Mouse (Mus musculus) adrenal gland (tissue): ENCODE measurements around the gene Rcl1.

Experiments used
- intact Hi-C: fragments of 180-260 bp; cut with DNase I; formaldehyde crosslinking; loops from one replicate; pipeline ENCODE4 v1.15.1; 2025

The Rcl1 gene

DNA sequence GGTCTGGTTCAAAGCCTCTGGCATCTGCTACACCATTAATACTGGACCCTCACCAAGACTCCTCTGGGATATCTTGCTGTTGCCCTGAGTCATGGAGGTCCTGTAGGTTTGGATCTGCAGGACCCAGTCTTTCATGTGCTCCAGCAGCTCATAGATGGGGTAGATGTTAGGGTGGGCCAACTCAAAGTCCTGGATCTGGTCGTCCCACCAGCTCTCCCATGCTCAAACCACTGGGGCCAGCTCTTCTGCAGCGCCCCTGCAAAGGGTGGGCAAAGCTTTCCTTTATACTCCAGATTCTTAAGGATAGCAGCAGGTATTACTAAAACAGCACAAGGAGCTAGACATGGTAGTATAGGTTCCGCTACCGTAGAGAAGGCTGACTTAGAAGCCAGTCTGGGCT lies 4.6 kb downstream of the Rcl1 start:
- intact Hi-C loops = no loop called here

GRCm38 (mm10) chr19:29106261-29106660 lies 5.1 kb downstream of the Rcl1 start:
- intact Hi-C loops = no loop called here

- intact Hi-C loops = no loop called here
Measured at GRCm38 (mm10) chr19:29112662-29113061, 11.5 kb downstream of the Rcl1 start.

DNA sequence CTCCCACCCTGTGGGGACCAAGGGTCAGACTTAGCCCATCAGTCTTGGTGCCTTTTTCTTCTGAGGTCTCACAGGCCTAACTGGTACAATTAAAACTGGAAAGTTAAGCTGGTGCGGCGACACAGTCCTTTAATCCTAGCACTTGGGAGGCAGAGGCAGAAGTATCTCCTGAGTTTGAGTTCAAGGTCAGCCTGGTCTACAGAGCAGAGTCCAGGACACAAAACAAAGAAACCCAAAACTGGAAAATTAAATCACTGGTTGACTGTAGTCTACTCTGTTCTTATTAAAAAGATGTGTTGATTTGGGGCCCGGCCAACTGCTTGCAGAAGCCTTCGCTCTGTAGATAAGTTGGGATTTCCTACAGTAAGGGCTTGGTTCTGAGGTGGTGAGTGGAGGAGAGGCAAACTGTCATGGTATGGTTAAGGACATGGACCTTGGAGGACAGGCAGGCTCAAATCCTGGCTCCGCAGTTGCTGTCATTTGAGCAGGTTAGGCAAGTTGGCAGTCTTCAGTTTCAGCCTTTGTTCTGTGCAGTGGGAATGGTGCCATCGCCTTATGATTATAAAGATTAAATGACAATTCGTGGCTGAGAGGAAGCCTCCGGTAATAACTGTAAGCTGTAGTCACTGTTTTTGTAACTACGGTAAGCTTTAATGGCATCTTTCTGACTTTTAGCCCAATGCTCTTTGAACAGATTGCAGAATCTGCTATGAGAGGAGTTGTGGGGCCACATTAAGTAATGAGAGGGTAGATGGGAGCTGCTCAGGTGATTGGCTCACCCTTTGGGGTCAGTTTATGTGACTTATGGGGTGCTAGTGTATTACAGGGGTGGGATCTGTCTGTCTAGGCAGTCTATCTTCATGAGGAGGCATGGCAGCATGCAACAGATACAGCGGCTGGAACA lies 12.8 kb downstream of the Rcl1 start:
- intact Hi-C loops = no loop called here

DNA sequence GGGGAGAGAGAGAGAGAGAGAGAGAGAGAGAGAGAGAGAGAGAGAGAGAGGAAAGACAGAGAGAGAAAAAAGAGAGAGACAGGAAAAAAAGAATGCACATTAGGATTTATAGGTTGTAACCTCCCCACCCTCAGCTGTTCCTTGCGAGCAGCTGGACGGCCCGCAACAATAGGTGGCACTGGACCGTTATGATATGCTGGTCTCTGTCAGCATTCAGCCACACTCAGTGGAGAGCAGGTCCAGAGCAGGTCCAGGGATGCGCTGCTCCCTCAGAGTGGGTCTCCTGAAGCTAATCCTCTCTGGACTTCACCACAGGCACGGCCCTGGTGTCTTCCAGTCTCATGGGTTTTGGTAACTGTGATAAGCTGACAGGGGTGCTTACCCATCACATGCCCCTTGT lies 15.6 kb downstream of the Rcl1 start:
- intact Hi-C loops = no loop called here

DNA sequence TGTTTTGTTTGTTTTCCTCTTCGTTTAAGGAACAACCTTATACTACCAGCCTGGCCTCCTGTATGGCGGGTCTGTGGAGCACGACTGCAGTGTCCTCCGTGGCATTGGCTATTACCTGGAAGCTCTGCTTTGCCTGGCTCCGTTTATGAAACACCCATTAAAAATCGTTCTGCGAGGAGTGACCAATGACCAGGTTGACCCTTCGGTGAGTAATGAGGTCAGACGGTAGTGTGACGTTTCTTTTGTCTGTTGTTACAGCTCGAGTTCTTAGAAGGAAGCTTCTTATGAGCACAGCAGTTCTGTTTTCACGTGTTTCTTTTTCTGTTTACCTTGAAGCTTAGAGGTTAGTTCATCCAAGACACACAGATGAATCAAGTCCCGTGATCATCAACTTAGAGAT lies 17.0 kb downstream of the Rcl1 start:
- intact Hi-C loops = no loop called here

GRCm38 (mm10) chr19:29120311-29120710 lies 19.1 kb downstream of the Rcl1 start:
- intact Hi-C loops = no loop called here

- intact Hi-C loops = no loop called here
Measured at GRCm38 (mm10) chr19:29121394-29121793, 20.2 kb downstream of the Rcl1 start.

DNA sequence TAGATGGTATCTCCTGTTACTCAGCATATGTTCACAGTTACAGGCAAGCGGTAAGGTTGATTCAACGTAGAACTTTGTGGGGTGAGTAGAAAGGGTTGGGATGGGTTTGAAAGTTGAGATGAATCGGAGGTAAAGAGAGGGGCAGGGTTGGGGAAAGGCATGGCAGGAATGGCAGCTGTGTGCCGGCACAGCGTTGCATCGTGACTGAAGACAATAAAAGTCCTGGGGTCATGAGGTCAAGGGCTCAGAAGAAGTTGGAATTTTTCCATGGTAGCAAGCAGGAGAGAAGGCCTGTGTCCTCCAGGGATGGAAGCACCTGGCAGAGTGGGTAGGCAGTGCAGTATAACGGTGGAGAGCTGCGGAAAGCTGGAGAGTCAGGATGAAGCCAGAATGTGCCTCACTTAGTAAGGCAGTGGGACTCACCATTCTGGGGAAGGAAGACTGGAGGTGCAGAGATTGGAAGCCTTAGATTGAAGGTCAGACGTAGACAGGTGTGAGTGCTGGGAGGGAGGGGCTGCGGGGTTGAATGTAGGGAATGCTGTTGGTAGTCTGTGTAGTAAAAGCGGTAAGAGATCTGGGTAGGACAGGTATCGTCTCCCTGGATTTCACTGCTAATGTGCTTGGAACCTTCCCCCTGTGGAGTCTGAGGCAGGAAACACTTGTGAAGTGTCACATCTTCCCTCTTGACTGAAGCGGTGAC lies 23.9 kb downstream of the Rcl1 start:
- intact Hi-C loops = no loop called here

- intact Hi-C loops = no loop called here
Measured at GRCm38 (mm10) chr19:29126347-29127015, 25.3 kb downstream of the Rcl1 start.

DNA sequence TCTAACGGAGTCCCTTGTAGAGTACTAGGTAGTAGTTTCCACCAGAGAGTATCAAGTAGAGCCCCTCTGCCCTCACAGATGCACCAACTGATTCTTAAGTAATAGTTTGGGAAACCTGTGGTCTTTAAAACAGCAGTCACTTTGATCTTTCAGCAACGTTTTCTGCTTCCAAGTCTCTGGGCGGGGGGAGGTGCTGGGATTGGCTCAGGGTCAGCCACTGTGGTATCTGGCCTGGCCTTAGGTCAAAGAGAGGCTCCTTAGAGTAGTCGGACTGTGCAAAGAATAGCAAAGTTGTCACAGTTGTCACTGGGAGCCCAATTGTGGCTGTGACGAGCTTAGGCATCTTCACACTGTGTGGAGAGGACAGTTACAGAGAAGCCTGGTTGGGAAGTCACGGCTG lies 26.2 kb downstream of the Rcl1 start:
- intact Hi-C loops = no loop called here

GRCm38 (mm10) chr19:29128217-29128616 lies 27.0 kb downstream of the Rcl1 start:
- intact Hi-C loops = no loop called here

DNA sequence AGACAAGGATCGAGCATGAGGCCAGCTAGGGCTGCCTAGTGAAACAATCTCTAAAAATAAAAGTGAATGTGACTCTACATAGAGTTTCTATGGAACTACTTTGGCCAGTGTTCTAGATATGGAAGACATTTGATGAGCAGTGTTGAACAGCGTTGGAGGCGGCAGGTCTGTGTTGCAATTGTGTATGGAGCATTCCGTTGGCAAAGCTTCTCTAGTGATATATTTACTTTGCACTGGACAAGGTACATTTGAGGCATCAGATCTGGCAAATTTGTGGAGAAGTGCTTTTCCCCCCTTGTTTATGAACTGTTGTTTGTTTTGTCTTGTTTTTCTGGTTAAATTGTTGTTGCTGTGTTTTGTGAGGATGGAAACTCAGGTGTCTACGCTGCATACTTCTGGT lies 28.4 kb downstream of the Rcl1 start:
- intact Hi-C loops = no loop called here

DNA sequence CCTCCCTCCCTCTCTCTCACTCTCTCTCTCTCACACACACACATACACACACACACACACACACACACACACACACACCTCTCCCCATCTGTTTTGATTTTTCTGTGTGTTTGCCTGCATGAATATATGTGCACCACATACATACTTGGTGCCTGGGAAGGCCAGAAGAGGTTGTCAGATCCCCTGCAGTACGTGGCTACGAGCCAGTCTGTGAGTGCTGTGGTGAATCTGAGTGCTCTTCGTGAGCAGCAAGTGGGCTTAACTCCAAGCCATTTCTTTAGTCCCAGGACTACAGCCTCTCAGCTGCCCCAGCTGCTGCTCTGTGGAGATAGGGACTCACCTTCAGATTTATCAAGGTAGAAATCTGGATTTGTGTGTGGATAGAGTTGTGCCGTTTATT lies 30.0 kb downstream of the Rcl1 start:
- intact Hi-C loops = no loop called here

- intact Hi-C loops = no loop called here
Measured at GRCm38 (mm10) chr19:29134293-29134692, 33.1 kb downstream of the Rcl1 start.

GRCm38 (mm10) chr19:29135172-29135736 lies 34.1 kb downstream of the Rcl1 start:
- intact Hi-C loops = no loop called here

- intact Hi-C loops = no loop called here
Measured at GRCm38 (mm10) chr19:29138546-29139270, 37.5 kb downstream of the Rcl1 start.

GRCm38 (mm10) chr19:29139699-29140456 lies 38.7 kb downstream of the Rcl1 start:
- intact Hi-C loops = no loop called here

GRCm38 (mm10) chr19:29140933-29141332 lies 39.8 kb downstream of the Rcl1 start:
- intact Hi-C loops = no loop called here

GRCm38 (mm10) chr19:29142307-29142706 lies 41.1 kb downstream of the Rcl1 start:
- intact Hi-C loops = no loop called here
